Mouse (Mus musculus): ENCODE data around the gene Exosc1.

Exosc1 gene

GRCm38 (mm10) chr19:41913774-41914591, 19.2 kb downstream of the Exosc1 start:
- DNase-seq (ENCODE audit: low spot score in 2 of 2): no peak

- peak in 1 of 2 experiments; percentile 50 for DNase-seq (ENCODE audit: low spot score in 2 of 2)
Measured at GRCm38 (mm10) chr19:41912121-41913080, 20.8 kb downstream of the Exosc1 start.

- peak; percentile 86 to 97 for DNase-seq (ENCODE audit: low spot score in 2 of 2)
Measured at GRCm38 (mm10) chr19:41911178-41912073, 21.8 kb downstream of the Exosc1 start, which contains the start of gene Pgam1. Gene Pgam1, plus strand, starts transcription at chr19:41911923.

GRCm38 (mm10) chr19:41910396-41910795, 22.8 kb downstream of the Exosc1 start:
- DNase-seq (ENCODE audit: low spot score in 2 of 2): no peak

- DNase-seq (ENCODE audit: low spot score in 2 of 2): no peak
Measured at GRCm38 (mm10) chr19:41908736-41909135, 24.5 kb downstream of the Exosc1 start.

- no peak for DNase-seq (ENCODE audit: low spot score in 2 of 2)
Measured at GRCm38 (mm10) chr19:41907079-41907760, 26.0 kb downstream of the Exosc1 start.

GRCm38 (mm10) chr19:41906311-41907078, 26.7 kb downstream of the Exosc1 start:
- DNase-seq (ENCODE audit: low spot score in 2 of 2): no peak

GRCm38 (mm10) chr19:41905246-41905645, 28.0 kb downstream of the Exosc1 start:
- DNase-seq (ENCODE audit: low spot score in 2 of 2): no peak

- DNase-seq (ENCODE audit: low spot score in 2 of 2): no peak
Measured at GRCm38 (mm10) chr19:41902848-41903593, 30.2 kb downstream of the Exosc1 start.

- no peak for DNase-seq (ENCODE audit: low spot score in 2 of 2)
Measured at GRCm38 (mm10) chr19:41901696-41902095, 31.5 kb downstream of the Exosc1 start.

- DNase-seq (ENCODE audit: low spot score in 2 of 2): no peak
Measured at GRCm38 (mm10) chr19:41900495-41901090, 32.6 kb downstream of the Exosc1 start.

- DNase-seq (ENCODE audit: low spot score in 2 of 2): peak in 1 of 2 experiments; percentile 41
Measured at GRCm38 (mm10) chr19:41898860-41899259, 34.4 kb downstream of the Exosc1 start.

GRCm38 (mm10) chr19:41896319-41896711, 36.9 kb downstream of the Exosc1 start:
- no peak for DNase-seq (ENCODE audit: low spot score in 2 of 2)

- DNase-seq (ENCODE audit: low spot score in 2 of 2): peak; percentile 57 to 79
Measured at GRCm38 (mm10) chr19:41895460-41896318, 37.5 kb downstream of the Exosc1 start, which contains the start of gene Rrp12. Gene Rrp12, minus strand, starts transcription at chr19:41896173.

GRCm38 (mm10) chr19:41894959-41895358, 38.3 kb downstream of the Exosc1 start:
- DNase-seq (ENCODE audit: low spot score in 2 of 2): no peak

- DNase-seq (ENCODE audit: low spot score in 2 of 2): no peak
Measured at GRCm38 (mm10) chr19:41888191-41888590, 45.0 kb downstream of the Exosc1 start.

GRCm38 (mm10) chr19:41883882-41884281, 49.3 kb downstream of the Exosc1 start:
- DNase-seq (ENCODE audit: low spot score in 2 of 2): no peak

- DNase-seq (ENCODE audit: low spot score in 2 of 2): no peak
Measured at GRCm38 (mm10) chr19:41881842-41882241, 51.4 kb downstream of the Exosc1 start.
